Comparison of ENCODE assay signal across 8 mouse cellular contexts in genomic region chr17:34837464-34838324, GRCm38 (mm10). TPM values are rescaled to one million over a fixed set of nuclear protein-coding genes. Genes with fewer than 3 reads are reported as not detected.
A peak's percentile ranks its signal among the peaks of the same experiment; 100 is the strongest.
DNase-seq lines count a peak whose midpoint lies in the region; ATAC-seq and TF ChIP-seq lines count a peak whose summit lies in the region.

No protein-coding gene starts in this region.

- H3K4me1 ChIP-seq in kidney, adult 2 months (ENCODE audit: control insufficient read depth, insufficient read depth, low read length), result peaks cover 10% of the 10 kb centered on the region
- H3K4me1 ChIP-seq in bone marrow macrophage, adult 2 months (ENCODE audit: control insufficient read depth, insufficient read depth, low read length), result peaks cover 5% of the 10 kb centered on the region
- H3K4me1 ChIP-seq in heart, embryonic 15.5 days (replicated peaks), result peaks cover 20% of the 10 kb centered on the region
- peaks cover 28% of the 10 kb centered on the region for H3K4me1 ChIP-seq in limb, embryonic 12.5 days (replicated peaks)
- peaks cover 20% of the 10 kb centered on the region for H3K4me1 ChIP-seq in neural tube, embryonic 14.5 days (ENCODE audit: control insufficient read depth, insufficient read depth, low read length)

- DNase-seq in kidney, adult 2 months, result peak; percentile 43
- DNase-seq in kidney, adult 18-20 months, result no peak
- DNase-seq in layer of hippocampus, postnatal 25 days (ENCODE audit: extremely low spot score in 1 of 2, low spot score in 1 of 2), result no peak
- DNase-seq in left cerebral cortex, adult 8-10 months (ENCODE audit: low spot score in 2 of 2), result no peak

- H3K9me3 ChIP-seq in heart, embryonic 15.5 days (replicated peaks), result no peaks in the 10 kb centered on the region
- no peaks in the 10 kb centered on the region for H3K9me3 ChIP-seq in limb, embryonic 12.5 days
- no peaks in the 10 kb centered on the region for H3K9me3 ChIP-seq in neural tube, embryonic 14.5 days (ENCODE audit: control insufficient read depth, low read length)

- peak overlapping the region; percentile 73 for H3K4me3 ChIP-seq in kidney, adult 2 months (ENCODE audit: insufficient read depth, low read depth, low read length)
- peak overlapping the region; percentile 94 for H3K4me3 ChIP-seq in bone marrow macrophage, adult 2 months (ENCODE audit: insufficient read depth, low read length)
- peak overlapping the region; percentile 92 for H3K4me3 ChIP-seq in heart, embryonic 15.5 days
- H3K4me3 ChIP-seq in limb, embryonic 12.5 days (replicated peaks), result peak overlapping the region; percentile 79
- H3K4me3 ChIP-seq in neural tube, embryonic 14.5 days (ENCODE audit: low read depth, low read length), result peak overlapping the region; percentile 72

- 0 out of 2 replicates have a peak, but pooled peaks have one; percentile 4 for ATAC-seq in heart, embryonic 15.5 days (replicated peaks; ENCODE audit: insufficient number of reproducible peaks, insufficient read depth, low FRiP score, low read depth)
- 0 out of 2 replicates have a peak, but pooled peaks have one; percentile 15 for ATAC-seq in limb, embryonic 12.5 days (ENCODE audit: insufficient number of reproducible peaks, insufficient read depth, low FRiP score, low TSS enrichment, low read depth)
- ATAC-seq in neural tube, embryonic 14.5 days (ENCODE audit: low read depth), result peak; percentile 18; the same call in 1 of the 2 replicates

- no peak for TF ChIP-seq CTCF in kidney, adult 2 months (conservative IDR thresholded peaks at IDR 0.05; ENCODE audit: insufficient read depth, insufficient read length, low read depth, low read length)
- no peak for TF ChIP-seq CTCF in bone marrow macrophage, adult 2 months (IDR thresholded peaks at IDR 0.05; ENCODE audit: low read depth, low read length)

- peak overlapping the region; percentile 75 for H3K9ac ChIP-seq in heart, embryonic 15.5 days
- H3K9ac ChIP-seq in limb, embryonic 12.5 days (replicated peaks), result peak overlapping the region; percentile 79
- H3K9ac ChIP-seq in neural tube, embryonic 14.5 days (replicated peaks; ENCODE audit: low read depth, low read length), result peak overlapping the region; percentile 70

- H3K27ac ChIP-seq in kidney, adult 2 months (ENCODE audit: insufficient read depth, low read depth, low read length), result no peak overlapping the region; the same call in 1 of the 2 replicates
- H3K27ac ChIP-seq in bone marrow macrophage, adult 2 months (ENCODE audit: insufficient read depth, low read depth, low read length), result peak overlapping the region; percentile 37
- H3K27ac ChIP-seq in heart, embryonic 15.5 days, result peak overlapping the region; percentile 71
- H3K27ac ChIP-seq in limb, embryonic 12.5 days, result peak overlapping the region; percentile 64; the same call in 1 of the 2 replicates
- H3K27ac ChIP-seq in neural tube, embryonic 14.5 days (ENCODE audit: low read depth, low read length), result peak overlapping the region; percentile 83

- no peaks in the 10 kb centered on the region for H3K27me3 ChIP-seq in kidney, adult 2 months (replicated peaks; ENCODE audit: control insufficient read depth, insufficient read depth, low read length)
- H3K27me3 ChIP-seq in heart, embryonic 15.5 days, result no peaks in the 10 kb centered on the region
- no peaks in the 10 kb centered on the region for H3K27me3 ChIP-seq in limb, embryonic 12.5 days
- H3K27me3 ChIP-seq in neural tube, embryonic 14.5 days (ENCODE audit: control insufficient read depth, insufficient read depth, low read length), result no peaks in the 10 kb centered on the region

- H3K4me2 ChIP-seq in heart, embryonic 15.5 days, result peak overlapping the region; percentile 99
- H3K4me2 ChIP-seq in limb, embryonic 12.5 days, result peak overlapping the region; percentile 99
- peak overlapping the region; percentile 99 for H3K4me2 ChIP-seq in neural tube, embryonic 14.5 days (ENCODE audit: low read depth, low read length)

- 19% methylated on average over 43 of the region's 43 CpGs for WGBS in kidney, adult 2 months
- WGBS in heart, embryonic 15.5 days, result 36% methylated on average over 43 of the region's 43 CpGs
- 35% methylated on average over 43 of the region's 43 CpGs for WGBS in limb, embryonic 12.5 days
- 35% methylated on average over 43 of the region's 43 CpGs for WGBS in neural tube, embryonic 14.5 days

- TF ChIP-seq POLR2A in kidney, adult 2 months (IDR thresholded peaks at IDR 0.05; ENCODE audit: low read depth, low read length), result no peak
- no peak for TF ChIP-seq POLR2A in bone marrow macrophage, adult 2 months (IDR thresholded peaks at IDR 0.05; ENCODE audit: borderline replicate concordance, low read depth, low read length)

- H3K36me3 ChIP-seq in kidney, adult 2 months (ENCODE audit: control insufficient read depth, insufficient read depth, low read length), result no peaks in the 10 kb centered on the region; the same call in 1 of the 2 replicates
- H3K36me3 ChIP-seq in heart, embryonic 15.5 days, result peaks cover 39% of the 10 kb centered on the region
- H3K36me3 ChIP-seq in limb, embryonic 12.5 days, result peaks cover 61% of the 10 kb centered on the region
- peaks cover 43% of the 10 kb centered on the region for H3K36me3 ChIP-seq in neural tube, embryonic 14.5 days (ENCODE audit: control insufficient read depth, insufficient read depth, low read length)

RNA-seq across cellular contexts. Expression of gene Dxo, which starts 0.9 kb away (rescaled TPM):
- 52.6 and 59.2 TPM in 2 replicates for polyA plus RNA-seq in kidney, adult 2 months (2012; rRNA removed)
- polyA plus RNA-seq in bone marrow macrophage, adult 2 months (2012; ENCODE audit: insufficient read depth, insufficient read length, missing spikeins), result 30.8 and 38.9 TPM in 2 replicates
- polyA plus RNA-seq in heart, embryonic 15.5 days (2015; fragmentation: Nextera tagmentation; extraction: Ambion mirVana), result 32.0 and 40.8 TPM in 2 replicates
- 70.8 and 81.7 TPM in 2 replicates for polyA plus RNA-seq in limb, embryonic 12.5 days (2016; fragmentation: Nextera tagmentation; extraction: Ambion mirVana)
- 59.4 and 67.7 TPM in 2 replicates for polyA plus RNA-seq in neural tube, embryonic 14.5 days (2014; fragmentation: Nextera tagmentation; extraction: Ambion mirVana)
- 10 to 100 TPM; 36.7 to 37.7 TPM for total RNA-seq in layer of hippocampus, postnatal 25 days (2021)
- 10 to 100 TPM; 31.8 to 37.2 (median 34.0) TPM for total RNA-seq in left cerebral cortex, adult 8-10 months (2022)

RNA-seq across cellular contexts. Expression of gene Stk19, which starts 0.9 kb away (rescaled TPM):
- 35.7 and 36.7 TPM in 2 replicates for polyA plus RNA-seq in kidney, adult 2 months (2012; rRNA removed)
- 33.8 and 44.1 TPM in 2 replicates for polyA plus RNA-seq in bone marrow macrophage, adult 2 months (2012; ENCODE audit: insufficient read depth, insufficient read length, missing spikeins)
- polyA plus RNA-seq in heart, embryonic 15.5 days (2015; fragmentation: Nextera tagmentation; extraction: Ambion mirVana), result 19.4 and 23.4 TPM in 2 replicates
- 24.9 and 26.2 TPM in 2 replicates for polyA plus RNA-seq in limb, embryonic 12.5 days (2016; fragmentation: Nextera tagmentation; extraction: Ambion mirVana)
- 30.5 and 37.7 TPM in 2 replicates for polyA plus RNA-seq in neural tube, embryonic 14.5 days (2014; fragmentation: Nextera tagmentation; extraction: Ambion mirVana)
- 10 to 100 TPM; 57.3 to 59.8 TPM for total RNA-seq in layer of hippocampus, postnatal 25 days (2021)
- 10 to 100 TPM; 45.3 to 49.5 (median 47.7) TPM for total RNA-seq in left cerebral cortex, adult 8-10 months (2022)

RNA-seq across cellular contexts. Expression of gene Skiv2l, which starts 12.3 kb away (rescaled TPM):
- 58.2 and 69.5 TPM in 2 replicates for polyA plus RNA-seq in kidney, adult 2 months (2012; rRNA removed)
- 37.8 and 40.2 TPM in 2 replicates for polyA plus RNA-seq in bone marrow macrophage, adult 2 months (2012; ENCODE audit: insufficient read depth, insufficient read length, missing spikeins)
- 23.6 and 35.9 TPM in 2 replicates for polyA plus RNA-seq in heart, embryonic 15.5 days (2015; fragmentation: Nextera tagmentation; extraction: Ambion mirVana)
- 58.3 and 65.7 TPM in 2 replicates for polyA plus RNA-seq in limb, embryonic 12.5 days (2016; fragmentation: Nextera tagmentation; extraction: Ambion mirVana)
- polyA plus RNA-seq in neural tube, embryonic 14.5 days (2014; fragmentation: Nextera tagmentation; extraction: Ambion mirVana), result 46.2 and 57.7 TPM in 2 replicates
- total RNA-seq in layer of hippocampus, postnatal 25 days (2021), result 10 to 100 TPM; 64.7 to 72.4 TPM
- 10 to 100 TPM; 61.1 to 73.1 (median 67.3) TPM for total RNA-seq in left cerebral cortex, adult 8-10 months (2022)

RNA-seq across cellular contexts. Expression of gene Nelfe, which starts 12.5 kb away (rescaled TPM):
- 24.2 and 26.2 TPM in 2 replicates for polyA plus RNA-seq in kidney, adult 2 months (2012; rRNA removed)
- polyA plus RNA-seq in bone marrow macrophage, adult 2 months (2012; ENCODE audit: insufficient read depth, insufficient read length, missing spikeins), result 48.9 and 56.8 TPM in 2 replicates
- 53.3 and 70.9 TPM in 2 replicates for polyA plus RNA-seq in heart, embryonic 15.5 days (2015; fragmentation: Nextera tagmentation; extraction: Ambion mirVana)
- polyA plus RNA-seq in limb, embryonic 12.5 days (2016; fragmentation: Nextera tagmentation; extraction: Ambion mirVana), result 125 and 134 TPM in 2 replicates
- polyA plus RNA-seq in neural tube, embryonic 14.5 days (2014; fragmentation: Nextera tagmentation; extraction: Ambion mirVana), result 78.3 and 78.9 TPM in 2 replicates
- 10 to 100 TPM; 32.1 to 39.1 TPM for total RNA-seq in layer of hippocampus, postnatal 25 days (2021)
- total RNA-seq in left cerebral cortex, adult 8-10 months (2022), result 10 to 100 TPM; 34.8 to 38.3 (median 37.2) TPM

RNA-seq across cellular contexts. Expression of gene Cfb, which starts 24.6 kb away (rescaled TPM):
- polyA plus RNA-seq in kidney, adult 2 months (2012; rRNA removed), result 191 and 199 TPM in 2 replicates
- polyA plus RNA-seq in bone marrow macrophage, adult 2 months (2012; ENCODE audit: insufficient read depth, insufficient read length, missing spikeins), result 12.0 and 13.3 TPM in 2 replicates
- 1.8 and 4.3 TPM in 2 replicates for polyA plus RNA-seq in heart, embryonic 15.5 days (2015; fragmentation: Nextera tagmentation; extraction: Ambion mirVana)
- polyA plus RNA-seq in limb, embryonic 12.5 days (2016; fragmentation: Nextera tagmentation; extraction: Ambion mirVana), result 1.4 and 3.0 TPM in 2 replicates
- 1.3 and 2.0 TPM in 2 replicates for polyA plus RNA-seq in neural tube, embryonic 14.5 days (2014; fragmentation: Nextera tagmentation; extraction: Ambion mirVana)
- under 1 TPM in 1 of 2 experiments, not detected in 1; 0.17 TPM for total RNA-seq in layer of hippocampus, postnatal 25 days (2021)
- under 1 TPM in 1 of 4 experiments, not detected in 3; 0.43 TPM for total RNA-seq in left cerebral cortex, adult 8-10 months (2022)
